Mouse (Mus musculus) E14TG2a.4 (cell line): Measurements from ENCODE around the gene Mblac2.

Experiments used
- H3K27me3 ChIP-seq: 2 replicates; pipeline ENCODE4 v1.6.1; 2014; ENCODE audit warnings: low read length, control low read depth; ENCODE audit not compliant: insufficient read depth
- H3K36me3 ChIP-seq: 2 replicates; pipeline ENCODE4 v1.6.1; 2014; ENCODE audit warnings: low read length, control low read depth; ENCODE audit not compliant: insufficient read depth
- H3K4me1 ChIP-seq: replicated peaks from 2 replicates; pipeline ENCODE4 v1.6.1; 2014; ENCODE audit warnings: low read depth, low read length, control low read depth
- H3K4me3 ChIP-seq: replicated peaks from 2 replicates; pipeline ENCODE4 v1.5.1; 2014; ENCODE audit warnings: mild to moderate bottlenecking, low read length
- H3K9me3 ChIP-seq: 2 replicates; pipeline ENCODE4 v1.6.1; 2014; ENCODE audit warnings: low read length, control low read depth
- CTCF ChIP-seq: conservative IDR thresholded peaks from 2 replicates; pipeline ENCODE4 v1.5.1; 2014; ENCODE audit warnings: low read length
- NANOG ChIP-seq: IDR thresholded peaks from 2 replicates; pipeline ENCODE4 v1.6.1; 2014; ENCODE audit warnings: borderline replicate concordance, low read length, mixed read lengths
- POU5F1 ChIP-seq: IDR thresholded peaks from 2 replicates; pipeline ENCODE4 v1.6.1; 2014; ENCODE audit warnings: low read length, borderline replicate concordance

The Mblac2 gene

DNA sequence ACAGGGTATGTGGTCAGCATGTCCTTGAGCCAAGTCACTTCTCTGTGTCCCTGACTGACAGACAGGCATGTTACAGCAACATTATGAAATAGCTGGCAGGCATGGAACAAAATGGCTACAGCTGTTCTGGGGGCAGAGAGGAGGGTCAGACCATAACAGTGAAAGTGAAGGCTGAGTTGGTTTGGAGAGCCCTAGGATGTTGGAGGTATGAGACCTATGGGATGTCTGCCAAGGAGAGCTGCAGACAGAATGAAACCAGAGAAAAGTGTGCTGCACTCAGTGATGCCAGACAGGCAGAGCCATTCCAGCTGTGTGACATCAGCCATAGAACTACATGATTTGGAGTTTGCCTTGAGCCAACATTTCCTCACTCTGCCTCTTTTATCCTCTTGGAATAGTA, 43.7 kb downstream of the Mblac2 start:
- Histone ChIP-seq H3K9me3 (no peaks in the 10 kb centered on the region), H3K36me3 (no peaks in the 10 kb centered on the region), H3K27me3 (no peaks in the 10 kb centered on the region), H3K4me1 (no peaks in the 10 kb centered on the region), H3K4me3 (no peak overlapping the region)
- TF ChIP-seq NANOG = no peak
- no peak for TF ChIP-seq CTCF
- no peak for TF ChIP-seq POU5F1

DNA sequence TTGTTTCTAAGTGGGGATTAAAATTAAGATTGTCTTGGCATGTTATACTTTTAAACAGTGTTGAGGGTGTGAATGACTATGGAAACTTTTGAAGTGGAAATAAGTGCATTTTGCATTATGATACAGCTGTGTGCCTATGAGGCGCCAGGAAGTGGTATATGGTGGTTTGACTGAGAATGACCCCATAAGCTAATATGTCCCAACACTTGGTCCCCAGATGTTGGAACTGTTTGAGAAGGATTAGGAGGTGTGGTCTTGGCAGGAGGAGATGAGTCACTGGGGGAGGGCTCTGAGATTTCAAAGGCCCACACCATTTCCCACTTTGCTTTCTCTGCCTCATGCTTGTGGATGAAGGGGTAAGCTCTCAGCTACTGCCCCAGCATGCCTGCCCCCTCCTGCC, 44.2 kb downstream of the Mblac2 start:
- no peaks in the 10 kb centered on the region for H3K36me3 ChIP-seq
- no peaks in the 10 kb centered on the region for H3K9me3 ChIP-seq
- H3K4me3 ChIP-seq = no peak overlapping the region
- TF ChIP-seq NANOG (no peak), CTCF (no peak), POU5F1 (no peak)
- no peaks in the 10 kb centered on the region for H3K27me3 ChIP-seq
- H3K4me1 ChIP-seq = no peaks in the 10 kb centered on the region

DNA sequence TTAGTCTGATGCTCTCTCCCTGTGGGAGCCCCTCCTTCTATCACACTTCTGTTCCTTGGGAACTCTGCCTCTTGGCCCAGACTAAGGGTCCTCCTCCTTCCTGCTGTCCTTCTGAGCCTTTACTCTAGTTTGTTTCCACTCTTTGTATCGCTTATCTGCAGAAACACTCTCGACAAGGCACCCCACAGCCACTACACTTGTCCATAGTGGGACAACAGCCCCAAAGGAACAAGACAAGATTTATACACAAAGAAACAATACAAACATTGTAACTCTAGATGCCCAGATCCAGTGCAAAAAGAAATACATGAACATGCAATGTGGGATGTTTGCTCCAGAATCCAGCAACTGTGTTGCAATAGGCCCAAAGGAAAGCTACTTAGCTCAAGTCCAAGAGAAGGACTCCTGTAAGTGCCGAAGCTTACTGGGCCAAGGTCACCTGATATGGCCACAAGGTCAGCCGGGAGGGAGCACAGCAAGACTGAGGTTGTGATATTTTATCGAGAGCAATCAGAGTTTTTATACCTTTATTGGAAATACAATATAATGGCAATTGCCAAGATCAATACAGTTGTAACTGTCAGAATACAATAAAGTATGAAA, 46.0 kb downstream of the Mblac2 start:
- H3K9me3 ChIP-seq = no peaks in the 10 kb centered on the region
- no peak overlapping the region for H3K4me3 ChIP-seq
- H3K27me3 ChIP-seq = no peaks in the 10 kb centered on the region
- no peaks in the 10 kb centered on the region for H3K36me3 ChIP-seq
- TF ChIP-seq NANOG = no peak
- no peak for TF ChIP-seq CTCF
- TF ChIP-seq POU5F1 = no peak
- no peaks in the 10 kb centered on the region for H3K4me1 ChIP-seq

DNA sequence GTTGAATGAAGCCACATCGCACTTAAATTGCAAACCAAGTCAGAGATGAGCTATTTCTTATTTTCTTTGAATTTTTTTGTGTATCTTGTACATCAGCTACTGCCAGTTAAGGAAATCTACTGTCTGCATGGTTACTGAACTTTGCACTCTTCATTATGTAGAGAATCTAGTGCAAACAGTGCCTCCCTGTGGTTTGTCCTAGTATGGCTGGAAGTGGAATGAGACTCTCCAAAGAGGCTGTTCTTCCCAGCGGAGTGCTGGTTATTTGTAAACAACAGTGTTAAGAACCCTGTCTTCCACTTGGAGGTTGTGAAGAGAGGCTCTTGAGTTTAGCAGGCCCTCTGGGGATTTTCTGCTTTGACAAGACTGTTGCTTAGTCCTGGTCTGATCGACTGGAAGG, 49.2 kb downstream of the Mblac2 start:
- no peaks in the 10 kb centered on the region for H3K36me3 ChIP-seq
- no peaks in the 10 kb centered on the region for H3K27me3 ChIP-seq
- no peaks in the 10 kb centered on the region for H3K9me3 ChIP-seq
- TF ChIP-seq CTCF (peak; percentile 66), NANOG (no peak), POU5F1 (no peak)
- no peak overlapping the region for H3K4me3 ChIP-seq
- H3K4me1 ChIP-seq = no peaks in the 10 kb centered on the region

DNA sequence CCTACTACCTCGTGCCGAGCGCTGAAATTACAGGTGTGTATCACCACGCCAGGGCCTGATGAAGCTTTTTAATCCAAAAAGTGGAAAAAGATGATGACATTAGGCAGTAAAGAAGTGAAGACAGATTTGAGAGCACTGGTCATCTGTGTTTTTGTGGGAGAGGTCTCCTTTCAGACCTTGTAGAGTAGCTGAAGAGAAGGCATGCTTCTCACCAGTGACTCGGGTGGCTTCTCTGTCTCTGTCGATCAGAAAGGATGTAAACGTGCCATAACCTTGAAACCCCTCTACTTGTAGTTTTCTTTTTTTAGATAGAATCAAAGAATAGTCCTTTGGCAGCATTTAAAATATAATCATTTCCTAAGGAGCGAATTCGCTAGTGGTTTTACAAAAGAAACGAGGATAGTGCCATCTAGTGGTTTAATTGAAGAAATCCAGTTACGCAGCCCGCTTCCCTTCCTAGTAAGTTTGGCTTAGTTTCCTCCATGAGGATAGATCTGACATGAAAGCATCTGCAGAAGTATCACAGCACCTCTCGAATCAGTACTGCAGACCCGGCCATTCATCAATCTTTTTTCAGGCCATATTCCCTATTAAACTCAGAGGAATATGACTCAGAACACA, 50.5 kb downstream of the Mblac2 start:
- no peaks in the 10 kb centered on the region for H3K36me3 ChIP-seq
- TF ChIP-seq POU5F1 (no peak), CTCF (peak; percentile 66)
- no peaks in the 10 kb centered on the region for H3K4me1 ChIP-seq
- H3K27me3 ChIP-seq = no peaks in the 10 kb centered on the region
- H3K9me3 ChIP-seq = no peaks in the 10 kb centered on the region
- H3K4me3 ChIP-seq = no peak overlapping the region

DNA sequence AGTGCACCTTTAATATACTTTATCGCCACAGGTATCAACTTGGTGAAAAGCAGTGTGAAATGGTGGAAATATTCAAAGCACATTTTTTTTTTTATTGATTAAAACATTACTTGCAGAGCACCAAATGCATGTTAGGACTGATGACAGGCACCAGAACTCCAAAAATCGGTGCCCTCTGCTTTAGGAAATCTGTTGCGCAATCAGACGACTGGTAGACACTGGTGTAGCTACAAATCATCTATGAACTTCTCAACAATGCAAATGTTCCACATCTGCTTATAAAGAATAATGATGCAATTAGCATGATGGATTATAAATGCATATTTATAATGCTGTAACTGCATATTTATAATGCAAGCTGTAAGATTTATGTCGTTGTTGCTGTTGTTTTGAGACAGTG, 53.0 kb downstream of the Mblac2 start:
- TF ChIP-seq POU5F1 = no peak
- TF ChIP-seq CTCF = no peak
- TF ChIP-seq NANOG = no peak
- Histone ChIP-seq H3K36me3 (no peaks in the 10 kb centered on the region), H3K27me3 (no peaks in the 10 kb centered on the region), H3K9me3 (no peaks in the 10 kb centered on the region; the same call in 1 of the 2 replicates), H3K4me1 (no peaks in the 10 kb centered on the region), H3K4me3 (no peak overlapping the region)

DNA sequence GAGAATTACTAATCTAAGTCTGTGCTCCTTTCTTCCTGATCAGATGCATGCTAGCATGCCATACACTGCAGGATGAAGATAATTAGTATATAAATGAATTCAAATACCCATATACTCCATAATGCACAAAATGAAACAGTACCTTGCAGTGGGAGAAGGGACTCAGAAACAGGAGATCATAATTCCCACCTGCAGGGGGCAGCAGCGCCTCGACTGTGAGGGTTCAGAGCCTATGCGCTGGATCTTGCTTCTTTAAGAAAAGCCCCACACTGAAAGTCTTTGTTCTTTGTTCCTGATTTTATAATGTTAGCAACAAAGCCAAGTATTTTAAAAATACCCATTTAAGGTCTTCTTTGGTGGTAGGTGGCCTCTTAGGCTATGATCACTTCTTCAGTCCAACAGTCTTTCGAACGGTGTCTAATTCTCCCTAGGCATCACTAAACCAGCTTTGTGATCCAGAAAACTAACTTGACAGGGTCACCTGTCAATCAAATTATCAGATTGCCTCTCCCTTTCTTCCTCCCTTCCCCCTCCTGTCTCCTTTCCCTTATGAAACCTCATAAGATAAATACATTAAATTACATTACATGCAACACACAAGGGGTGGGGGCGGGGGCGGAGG, 56.0 kb downstream of the Mblac2 start:
- H3K36me3 ChIP-seq = no peaks in the 10 kb centered on the region
- H3K9me3 ChIP-seq = no peaks in the 10 kb centered on the region; the same call in 1 of the 2 replicates
- no peak for TF ChIP-seq POU5F1
- TF ChIP-seq CTCF = peak; percentile 53
- no peaks in the 10 kb centered on the region for H3K27me3 ChIP-seq
- no peak overlapping the region for H3K4me3 ChIP-seq
- no peaks in the 10 kb centered on the region for H3K4me1 ChIP-seq

DNA sequence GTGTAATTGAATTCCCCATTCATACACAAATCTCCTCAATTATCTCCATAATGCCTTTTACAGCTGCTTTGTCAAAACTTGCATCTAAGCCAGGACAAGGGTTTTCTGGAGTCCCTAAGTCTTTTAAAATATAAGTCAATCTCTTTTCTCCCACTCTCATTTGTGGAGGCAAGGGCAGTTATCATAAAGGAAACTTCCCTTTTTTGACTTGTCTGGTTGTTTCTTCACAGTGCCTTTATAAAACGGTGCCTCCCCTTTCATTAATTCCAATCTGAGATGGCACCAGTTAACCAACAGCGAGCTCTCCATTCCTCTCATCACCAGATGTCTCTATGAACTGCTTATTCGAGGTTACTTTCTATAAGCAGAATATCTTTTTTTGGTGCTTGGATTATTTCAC, 65.1 kb downstream of the Mblac2 start:
- no peaks in the 10 kb centered on the region for H3K4me1 ChIP-seq
- no peaks in the 10 kb centered on the region for H3K9me3 ChIP-seq
- H3K4me3 ChIP-seq = no peak overlapping the region
- no peaks in the 10 kb centered on the region for H3K27me3 ChIP-seq
- no peak for TF ChIP-seq CTCF
- no peak for TF ChIP-seq POU5F1
- no peak for TF ChIP-seq NANOG
- no peaks in the 10 kb centered on the region for H3K36me3 ChIP-seq
